Mouse (Mus musculus): ENCODE measurements at regions not wholly inside any gene's neighbourhood (a gene's known extent, or its start where the extent isn't known, plus 50 kb on each side); places are given as distances from the start of the nearest gene placed in this dataset.

- Histone ChIP-seq H3K9ac (replicated peaks; ENCODE audit: low read length) (no peak overlapping the region), H3K9me3 (ENCODE audit: low read length) (no peaks in the 10 kb centered on the region), H3K4me3 (ENCODE audit: low read length) (no peak overlapping the region), H3K27ac (ENCODE audit: low read length) (no peak overlapping the region), H3K27me3 (ENCODE audit: insufficient read depth, low read length) (no peaks in the 10 kb centered on the region), H3K4me1 (ENCODE audit: insufficient read depth, low read length) (peaks cover 9% of the 10 kb centered on the region; the same call in 1 of the 2 replicates), H3K36me3 (ENCODE audit: insufficient read depth, low read length) (no peaks in the 10 kb centered on the region), H3K4me2 (replicated peaks; ENCODE audit: low read depth, low read length) (no peak overlapping the region)
- no peak for ATAC-seq (ENCODE audit: low FRiP score, low TSS enrichment)
- 89% methylated on average over 5 of the region's 5 CpGs for WGBS
These were observed 161.9 kb upstream of the Irf2bp2 start for GRCm38 (mm10) chr8:126755669-126756068.

GRCm38 (mm10) chr8:126754361-126754809 is 160.6 kb upstream of the Irf2bp2 start:
- 86% methylated on average over 8 of the region's 8 CpGs for WGBS
- no peaks in the 10 kb centered on the region for H3K9me3 ChIP-seq (ENCODE audit: low read length)
- H3K4me1 ChIP-seq (ENCODE audit: insufficient read depth, low read length), result peaks cover 9% of the 10 kb centered on the region; the same call in 1 of the 2 replicates
- no peak overlapping the region for H3K9ac ChIP-seq (replicated peaks; ENCODE audit: low read length)
- H3K4me2 ChIP-seq (replicated peaks; ENCODE audit: low read depth, low read length), result no peak overlapping the region
- no peak overlapping the region for H3K27ac ChIP-seq (ENCODE audit: low read length)
- no peak overlapping the region for H3K4me3 ChIP-seq (ENCODE audit: low read length)
- H3K36me3 ChIP-seq (ENCODE audit: insufficient read depth, low read length), result no peaks in the 10 kb centered on the region
- H3K27me3 ChIP-seq (ENCODE audit: insufficient read depth, low read length), result no peaks in the 10 kb centered on the region
- no peak for ATAC-seq (ENCODE audit: low FRiP score, low TSS enrichment)

GRCm38 (mm10) chr8:126753059-126753855 is 159.5 kb upstream of the Irf2bp2 start:
- Histone ChIP-seq H3K27me3 (ENCODE audit: insufficient read depth, low read length) (no peaks in the 10 kb centered on the region), H3K9me3 (ENCODE audit: low read length) (no peaks in the 10 kb centered on the region), H3K4me2 (replicated peaks; ENCODE audit: low read depth, low read length) (no peak overlapping the region), H3K9ac (replicated peaks; ENCODE audit: low read length) (no peak overlapping the region), H3K36me3 (ENCODE audit: insufficient read depth, low read length) (no peaks in the 10 kb centered on the region), H3K27ac (ENCODE audit: low read length) (no peak overlapping the region), H3K4me1 (ENCODE audit: insufficient read depth, low read length) (peaks cover 6% of the 10 kb centered on the region; the same call in 1 of the 2 replicates), H3K4me3 (ENCODE audit: low read length) (no peak overlapping the region)
- WGBS, result 76% methylated on average over 4 of the region's 4 CpGs
- no peak for ATAC-seq (ENCODE audit: low FRiP score, low TSS enrichment)

GRCm38 (mm10) chr8:126751416-126752140 is 157.8 kb upstream of the Irf2bp2 start:
- Histone ChIP-seq H3K36me3 (ENCODE audit: insufficient read depth, low read length) (no peaks in the 10 kb centered on the region), H3K9ac (replicated peaks; ENCODE audit: low read length) (no peak overlapping the region), H3K4me2 (replicated peaks; ENCODE audit: low read depth, low read length) (no peak overlapping the region), H3K27me3 (ENCODE audit: insufficient read depth, low read length) (no peaks in the 10 kb centered on the region), H3K27ac (ENCODE audit: low read length) (no peak overlapping the region; the same call in 1 of the 2 replicates), H3K9me3 (ENCODE audit: low read length) (no peaks in the 10 kb centered on the region), H3K4me1 (ENCODE audit: insufficient read depth, low read length) (no peaks in the 10 kb centered on the region), H3K4me3 (ENCODE audit: low read length) (no peak overlapping the region)
- ATAC-seq (ENCODE audit: low FRiP score, low TSS enrichment), result no peak
- 69% methylated on average over 6 of the region's 6 CpGs for WGBS

- no peak for ATAC-seq (ENCODE audit: low FRiP score, low TSS enrichment)
- 62% methylated on average over 18 of the region's 18 CpGs for WGBS
- H3K4me1 ChIP-seq (ENCODE audit: insufficient read depth, low read length), result peaks cover 21% of the 10 kb centered on the region
- no peaks in the 10 kb centered on the region for H3K27me3 ChIP-seq (ENCODE audit: insufficient read depth, low read length)
- no peak overlapping the region for H3K4me3 ChIP-seq (ENCODE audit: low read length)
- no peak overlapping the region for H3K27ac ChIP-seq (ENCODE audit: low read length)
- no peak overlapping the region for H3K9ac ChIP-seq (replicated peaks; ENCODE audit: low read length)
- H3K9me3 ChIP-seq (ENCODE audit: low read length), result no peaks in the 10 kb centered on the region
- no peaks in the 10 kb centered on the region for H3K36me3 ChIP-seq (ENCODE audit: insufficient read depth, low read length)
- H3K4me2 ChIP-seq (replicated peaks; ENCODE audit: low read depth, low read length), result no peak overlapping the region
These were observed 152.4 kb upstream of the Irf2bp2 start for GRCm38 (mm10) chr8:126745992-126746775.

- ATAC-seq (ENCODE audit: low FRiP score, low TSS enrichment), result no peak
- no peaks in the 10 kb centered on the region for H3K9me3 ChIP-seq (ENCODE audit: low read length)
- H3K27me3 ChIP-seq (ENCODE audit: insufficient read depth, low read length), result no peaks in the 10 kb centered on the region
- WGBS, result 28% methylated on average over 10 of the region's 10 CpGs
- H3K4me1 ChIP-seq (ENCODE audit: insufficient read depth, low read length), result peaks cover 21% of the 10 kb centered on the region
- no peaks in the 10 kb centered on the region for H3K36me3 ChIP-seq (ENCODE audit: insufficient read depth, low read length)
- H3K27ac ChIP-seq (ENCODE audit: low read length), result peak overlapping the region; percentile 74
- no peak overlapping the region for H3K4me2 ChIP-seq (replicated peaks; ENCODE audit: low read depth, low read length)
- H3K4me3 ChIP-seq (ENCODE audit: low read length), result no peak overlapping the region
- H3K9ac ChIP-seq (replicated peaks; ENCODE audit: low read length), result no peak overlapping the region
These were observed 151.1 kb upstream of the Irf2bp2 start for GRCm38 (mm10) chr8:126744747-126745382.

GRCm38 (mm10) chr8:126743296-126743695 is 149.5 kb upstream of the Irf2bp2 start:
- no peaks in the 10 kb centered on the region for H3K36me3 ChIP-seq (ENCODE audit: insufficient read depth, low read length)
- no peak overlapping the region for H3K9ac ChIP-seq (replicated peaks; ENCODE audit: low read length)
- H3K27me3 ChIP-seq (ENCODE audit: insufficient read depth, low read length), result no peaks in the 10 kb centered on the region
- H3K4me1 ChIP-seq (ENCODE audit: insufficient read depth, low read length), result peaks cover 21% of the 10 kb centered on the region
- H3K4me3 ChIP-seq (ENCODE audit: low read length), result no peak overlapping the region
- WGBS, result 64% methylated on average over 9 of the region's 9 CpGs
- H3K9me3 ChIP-seq (ENCODE audit: low read length), result no peaks in the 10 kb centered on the region
- H3K27ac ChIP-seq (ENCODE audit: low read length), result no peak overlapping the region
- no peak for ATAC-seq (ENCODE audit: low FRiP score, low TSS enrichment)
- no peak overlapping the region for H3K4me2 ChIP-seq (replicated peaks; ENCODE audit: low read depth, low read length)

GRCm38 (mm10) chr8:126742081-126742480 is 148.3 kb upstream of the Irf2bp2 start:
- Histone ChIP-seq H3K9ac (replicated peaks; ENCODE audit: low read length) (no peak overlapping the region), H3K4me1 (ENCODE audit: insufficient read depth, low read length) (peaks cover 33% of the 10 kb centered on the region), H3K27ac (ENCODE audit: low read length) (no peak overlapping the region), H3K4me2 (replicated peaks; ENCODE audit: low read depth, low read length) (no peak overlapping the region), H3K9me3 (ENCODE audit: low read length) (no peaks in the 10 kb centered on the region), H3K27me3 (ENCODE audit: insufficient read depth, low read length) (no peaks in the 10 kb centered on the region), H3K4me3 (ENCODE audit: low read length) (no peak overlapping the region), H3K36me3 (ENCODE audit: insufficient read depth, low read length) (no peaks in the 10 kb centered on the region)
- 83% methylated on average over 3 of the region's 3 CpGs for WGBS
- no peak for ATAC-seq (ENCODE audit: low FRiP score, low TSS enrichment)

- Histone ChIP-seq H3K4me2 (replicated peaks; ENCODE audit: low read depth, low read length) (no peak overlapping the region), H3K9ac (replicated peaks; ENCODE audit: low read length) (no peak overlapping the region), H3K27me3 (ENCODE audit: insufficient read depth, low read length) (no peaks in the 10 kb centered on the region), H3K4me3 (ENCODE audit: low read length) (no peak overlapping the region), H3K27ac (ENCODE audit: low read length) (no peak overlapping the region), H3K4me1 (ENCODE audit: insufficient read depth, low read length) (peaks cover 40% of the 10 kb centered on the region), H3K9me3 (ENCODE audit: low read length) (no peaks in the 10 kb centered on the region), H3K36me3 (ENCODE audit: insufficient read depth, low read length) (no peaks in the 10 kb centered on the region)
- no peak for ATAC-seq (ENCODE audit: low FRiP score, low TSS enrichment)
- 76% methylated on average over 3 of the region's 3 CpGs for WGBS
These were observed 147.2 kb upstream of the Irf2bp2 start for GRCm38 (mm10) chr8:126741031-126741430.

All from kidney, embryonic 16.5 days (tissue).